Mouse (Mus musculus): ENCODE data around the gene Slit3. TPM values are rescaled to one million over a fixed set of nuclear protein-coding genes. Genes with fewer than 3 reads are reported as not detected.

The Slit3 gene
- total and polyA plus RNA-seq, 2 experiments = 0.09 to 0.12 TPM

DNA sequence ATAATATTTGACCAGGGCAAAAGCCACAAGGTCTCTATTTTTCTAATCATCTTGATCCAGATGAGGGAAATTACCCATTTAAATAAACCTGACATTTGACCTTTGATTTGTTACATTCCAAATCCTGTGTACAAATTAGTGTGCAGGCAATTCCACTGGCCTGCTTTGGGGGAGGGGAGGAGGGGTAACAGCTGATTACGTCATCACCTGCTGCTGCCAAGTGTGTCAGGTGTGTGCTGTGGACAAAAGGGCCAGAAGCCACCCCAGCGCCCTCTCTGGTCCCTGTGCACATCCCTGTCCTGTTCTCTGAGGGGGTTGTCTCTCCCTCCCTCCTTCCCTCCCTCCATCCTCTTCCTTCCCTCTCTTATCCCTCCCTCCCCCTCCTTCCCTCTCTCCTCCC is 337.0 kb downstream of the Slit3 start:
- Histone ChIP-seq H3K9ac (ENCODE audit: low read depth, low read length) (no peak overlapping the region), H3K4me1 (ENCODE audit: control insufficient read depth, insufficient read depth, low read length) (no peaks in the 10 kb centered on the region), H3K4me3 (ENCODE audit: insufficient read depth, low read depth, low read length) (no peak overlapping the region), H3K27ac (replicated peaks; ENCODE audit: insufficient read depth, low read depth, low read length) (no peak overlapping the region), H3K36me3 (ENCODE audit: control insufficient read depth, insufficient read depth, low read length) (no peaks in the 10 kb centered on the region), H3K27me3 (ENCODE audit: control insufficient read depth, insufficient read depth, low read length) (no peaks in the 10 kb centered on the region), H3K79me2 (ENCODE audit: control insufficient read depth, insufficient read depth, low read length) (no peaks in the 10 kb centered on the region)
- 31% methylated on average over 2 of the region's 2 CpGs for WGBS
- DNase-seq (ENCODE audit: extremely low read depth, low read depth, low spot score) = peak; percentile 58
- TF ChIP-seq CTCF (IDR thresholded peaks at IDR 0.05; ENCODE audit: low read depth, low read length) (no peak), POLR2A (IDR thresholded peaks at IDR 0.05; ENCODE audit: extremely low read depth, insufficient read depth, low read length) (no peak)

DNA sequence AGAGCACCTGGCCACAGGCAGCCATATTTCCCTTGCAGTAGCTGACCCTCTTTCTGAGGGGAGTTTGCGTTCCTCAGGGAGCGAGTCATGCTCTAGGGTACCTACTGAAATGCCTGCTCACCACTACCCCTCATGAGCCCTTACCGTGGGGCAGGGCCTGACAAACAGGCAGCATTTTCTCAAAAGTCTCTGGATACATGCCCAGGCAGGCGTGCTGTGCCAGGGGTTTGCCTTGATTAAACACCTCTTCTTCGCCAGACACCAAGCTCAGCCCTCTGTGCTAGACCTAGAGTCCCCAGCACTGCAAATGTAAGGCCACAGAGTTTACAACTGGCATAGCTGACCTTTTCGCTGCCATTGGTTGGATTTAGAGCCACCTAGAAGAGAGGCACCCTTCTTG is 345.7 kb downstream of the Slit3 start:
- H3K9ac ChIP-seq (ENCODE audit: low read depth, low read length) = no peak overlapping the region
- no peaks in the 10 kb centered on the region for H3K36me3 ChIP-seq (ENCODE audit: control insufficient read depth, insufficient read depth, low read length)
- H3K4me3 ChIP-seq (ENCODE audit: insufficient read depth, low read depth, low read length) = no peak overlapping the region
- no peaks in the 10 kb centered on the region for H3K79me2 ChIP-seq (ENCODE audit: control insufficient read depth, insufficient read depth, low read length)
- no peaks in the 10 kb centered on the region for H3K27me3 ChIP-seq (ENCODE audit: control insufficient read depth, insufficient read depth, low read length)
- peaks cover 8% of the 10 kb centered on the region for H3K4me1 ChIP-seq (ENCODE audit: control insufficient read depth, insufficient read depth, low read length)
- 62% methylated on average over 6 of the region's 6 CpGs for WGBS
- TF ChIP-seq CTCF (IDR thresholded peaks at IDR 0.05; ENCODE audit: low read depth, low read length) (no peak), POLR2A (IDR thresholded peaks at IDR 0.05; ENCODE audit: extremely low read depth, insufficient read depth, low read length) (no peak)
- peak; percentile 6 for DNase-seq (ENCODE audit: extremely low read depth, low read depth, low spot score)
- no peak overlapping the region for H3K27ac ChIP-seq (replicated peaks; ENCODE audit: insufficient read depth, low read depth, low read length)

DNA sequence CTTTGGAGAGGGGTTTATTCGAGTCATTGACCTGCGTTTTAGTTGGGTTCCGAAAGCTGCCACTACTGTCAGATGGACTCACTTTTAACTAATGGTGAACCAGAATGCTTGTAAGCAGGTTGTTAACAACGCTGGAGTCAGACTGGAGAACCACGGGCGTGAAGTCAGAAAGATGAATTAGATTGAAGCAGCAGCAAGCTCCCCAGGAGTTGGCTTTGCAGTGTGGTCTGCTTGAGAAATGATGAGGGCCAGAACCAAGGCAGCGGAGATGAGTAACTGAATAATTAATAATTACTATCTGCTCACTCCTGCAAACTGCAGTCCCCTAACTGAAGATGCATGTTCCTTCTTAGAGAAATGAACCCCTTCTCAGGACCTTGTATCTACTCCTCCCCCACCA is 347.8 kb downstream of the Slit3 start:
- no peak overlapping the region for H3K4me3 ChIP-seq (ENCODE audit: insufficient read depth, low read depth, low read length)
- no peak overlapping the region for H3K9ac ChIP-seq (ENCODE audit: low read depth, low read length)
- no peaks in the 10 kb centered on the region for H3K36me3 ChIP-seq (ENCODE audit: control insufficient read depth, insufficient read depth, low read length)
- H3K27me3 ChIP-seq (ENCODE audit: control insufficient read depth, insufficient read depth, low read length) = no peaks in the 10 kb centered on the region
- 92% methylated on average over 7 of the region's 7 CpGs for WGBS
- DNase-seq (ENCODE audit: extremely low read depth, low read depth, low spot score) = no peak
- TF ChIP-seq CTCF (IDR thresholded peaks at IDR 0.05; ENCODE audit: low read depth, low read length) (no peak), POLR2A (IDR thresholded peaks at IDR 0.05; ENCODE audit: extremely low read depth, insufficient read depth, low read length) (no peak)
- no peaks in the 10 kb centered on the region for H3K79me2 ChIP-seq (ENCODE audit: control insufficient read depth, insufficient read depth, low read length)
- no peak overlapping the region for H3K27ac ChIP-seq (replicated peaks; ENCODE audit: insufficient read depth, low read depth, low read length)
- peaks cover 8% of the 10 kb centered on the region for H3K4me1 ChIP-seq (ENCODE audit: control insufficient read depth, insufficient read depth, low read length)

DNA sequence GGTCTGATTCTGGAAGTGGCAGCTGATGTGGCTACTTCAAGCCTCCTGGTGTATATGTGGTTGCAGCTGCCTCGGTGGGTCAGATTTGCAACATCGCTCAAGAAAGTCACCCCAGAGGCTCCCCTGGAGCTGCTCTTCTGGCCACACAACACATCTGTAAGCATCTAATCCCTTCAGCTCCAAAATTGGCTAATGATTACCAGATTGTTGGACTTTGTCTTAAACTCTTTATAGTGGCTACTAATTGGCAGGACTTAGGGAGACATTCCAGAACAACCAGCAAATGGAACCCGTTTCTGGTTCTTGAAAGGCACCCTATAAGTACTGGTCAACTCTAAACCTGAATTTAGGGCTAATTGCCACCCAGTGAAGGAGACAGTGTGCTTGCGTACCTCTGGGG is 348.9 kb downstream of the Slit3 start:
- H3K27ac ChIP-seq (replicated peaks; ENCODE audit: insufficient read depth, low read depth, low read length) = no peak overlapping the region
- H3K27me3 ChIP-seq (ENCODE audit: control insufficient read depth, insufficient read depth, low read length) = no peaks in the 10 kb centered on the region
- no peak overlapping the region for H3K4me3 ChIP-seq (ENCODE audit: insufficient read depth, low read depth, low read length)
- no peaks in the 10 kb centered on the region for H3K79me2 ChIP-seq (ENCODE audit: control insufficient read depth, insufficient read depth, low read length)
- WGBS = 26% methylated on average over 4 of the region's 4 CpGs
- H3K9ac ChIP-seq (ENCODE audit: low read depth, low read length) = no peak overlapping the region
- no peak for TF ChIP-seq CTCF (IDR thresholded peaks at IDR 0.05; ENCODE audit: low read depth, low read length)
- TF ChIP-seq POLR2A (IDR thresholded peaks at IDR 0.05; ENCODE audit: extremely low read depth, insufficient read depth, low read length) = no peak
- H3K4me1 ChIP-seq (ENCODE audit: control insufficient read depth, insufficient read depth, low read length) = peaks cover 8% of the 10 kb centered on the region
- DNase-seq (ENCODE audit: extremely low read depth, low read depth, low spot score) = peak; percentile 94
- no peaks in the 10 kb centered on the region for H3K36me3 ChIP-seq (ENCODE audit: control insufficient read depth, insufficient read depth, low read length)

DNA sequence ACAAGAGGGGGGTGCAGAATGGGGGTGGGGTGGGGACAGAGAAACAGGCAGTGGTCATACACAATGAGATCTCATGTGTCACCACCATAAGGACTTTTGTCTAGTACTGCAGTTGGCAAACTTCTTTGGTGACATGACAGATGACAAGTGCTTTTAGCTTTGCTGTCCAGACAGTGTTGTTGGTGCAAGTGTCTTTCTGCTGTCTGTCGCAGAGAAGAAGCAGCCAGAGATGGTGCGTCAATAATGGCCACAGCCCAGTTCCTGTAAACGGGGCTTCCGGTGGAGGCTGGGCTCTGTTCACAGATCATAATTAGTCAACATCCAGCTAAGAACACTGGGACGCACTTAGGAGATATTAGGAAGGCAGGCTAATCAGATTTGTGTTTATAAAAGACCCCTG is 349.8 kb downstream of the Slit3 start:
- no peak overlapping the region for H3K4me3 ChIP-seq (ENCODE audit: insufficient read depth, low read depth, low read length)
- H3K79me2 ChIP-seq (ENCODE audit: control insufficient read depth, insufficient read depth, low read length) = no peaks in the 10 kb centered on the region
- 55% methylated on average over 5 of the region's 5 CpGs for WGBS
- DNase-seq (ENCODE audit: extremely low read depth, low read depth, low spot score) = no peak
- H3K4me1 ChIP-seq (ENCODE audit: control insufficient read depth, insufficient read depth, low read length) = peaks cover 8% of the 10 kb centered on the region
- no peaks in the 10 kb centered on the region for H3K27me3 ChIP-seq (ENCODE audit: control insufficient read depth, insufficient read depth, low read length)
- H3K36me3 ChIP-seq (ENCODE audit: control insufficient read depth, insufficient read depth, low read length) = no peaks in the 10 kb centered on the region
- H3K27ac ChIP-seq (replicated peaks; ENCODE audit: insufficient read depth, low read depth, low read length) = no peak overlapping the region
- H3K9ac ChIP-seq (ENCODE audit: low read depth, low read length) = no peak overlapping the region
- TF ChIP-seq CTCF (IDR thresholded peaks at IDR 0.05; ENCODE audit: low read depth, low read length) (no peak), POLR2A (IDR thresholded peaks at IDR 0.05; ENCODE audit: extremely low read depth, insufficient read depth, low read length) (no peak)

DNA sequence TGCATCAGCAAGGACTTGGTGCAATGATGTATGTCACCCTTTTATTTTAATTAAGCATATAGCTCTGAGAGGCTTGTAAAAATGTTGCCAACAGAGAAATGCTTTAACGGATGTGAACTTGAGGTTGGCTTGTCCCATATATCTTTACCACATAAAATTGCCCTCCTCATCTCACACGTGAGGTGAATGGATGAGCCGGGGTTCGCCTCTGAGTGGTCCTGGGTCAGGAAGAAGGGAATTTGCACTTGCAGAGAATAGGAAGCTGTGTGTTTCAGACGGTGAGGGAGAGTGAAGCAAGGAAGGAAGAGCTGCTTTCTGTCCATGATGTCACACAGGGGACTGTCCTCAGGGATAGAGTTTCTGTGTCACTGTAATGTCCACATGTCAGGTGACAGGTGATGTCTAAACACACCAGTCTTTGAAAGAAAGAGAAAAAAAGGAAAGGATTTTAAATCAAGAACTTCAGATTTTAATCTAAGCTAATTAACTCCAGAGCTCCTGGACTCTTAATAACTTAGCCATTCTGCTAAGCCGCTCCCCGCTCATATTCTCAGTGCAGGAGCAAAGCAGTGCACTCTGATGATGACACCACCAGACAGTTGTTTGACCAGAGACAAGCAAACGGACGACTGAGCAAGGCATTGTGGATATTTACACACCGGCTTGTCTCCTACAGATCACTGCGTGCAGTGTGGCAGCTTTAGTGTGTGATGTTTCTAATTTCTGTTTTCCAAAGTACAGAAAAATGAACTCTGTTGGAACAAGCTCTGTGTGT is 352.0 kb downstream of the Slit3 start:
- H3K27ac ChIP-seq (replicated peaks; ENCODE audit: insufficient read depth, low read depth, low read length) = no peak overlapping the region
- 43% methylated on average over 11 of the region's 11 CpGs for WGBS
- no peaks in the 10 kb centered on the region for H3K79me2 ChIP-seq (ENCODE audit: control insufficient read depth, insufficient read depth, low read length)
- TF ChIP-seq POLR2A (IDR thresholded peaks at IDR 0.05; ENCODE audit: extremely low read depth, insufficient read depth, low read length) (no peak), CTCF (IDR thresholded peaks at IDR 0.05; ENCODE audit: low read depth, low read length) (no peak)
- no peak overlapping the region for H3K4me3 ChIP-seq (ENCODE audit: insufficient read depth, low read depth, low read length)
- peak; percentile 5 for DNase-seq (ENCODE audit: extremely low read depth, low read depth, low spot score)
- peaks cover 8% of the 10 kb centered on the region for H3K4me1 ChIP-seq (ENCODE audit: control insufficient read depth, insufficient read depth, low read length)
- H3K36me3 ChIP-seq (ENCODE audit: control insufficient read depth, insufficient read depth, low read length) = no peaks in the 10 kb centered on the region
- H3K9ac ChIP-seq (ENCODE audit: low read depth, low read length) = no peak overlapping the region
- H3K27me3 ChIP-seq (ENCODE audit: control insufficient read depth, insufficient read depth, low read length) = no peaks in the 10 kb centered on the region
